Mouse (Mus musculus) erythroblast, embryonic 14.5 days (primary cell): ENCODE results near the gene Ccdc43. TPM values are rescaled to one million over a fixed set of nuclear protein-coding genes. Genes with fewer than 3 reads are reported as not detected.

ENCODE experiments used
- H3K27me3 ChIP-seq: 2 replicates; pipeline ENCODE4 v1.6.1; 2012; ENCODE audit warnings: inconsistent platforms; ENCODE audit not compliant: control insufficient read depth
- H3K36me3 ChIP-seq: 2 replicates; pipeline ENCODE4 v1.6.1; 2012; ENCODE audit warnings: mild to moderate bottlenecking, inconsistent platforms; ENCODE audit not compliant: control insufficient read depth
- H3K4me1 ChIP-seq: 2 replicates; pipeline ENCODE4 v1.6.1; 2012; ENCODE audit warnings: inconsistent platforms; ENCODE audit not compliant: control insufficient read depth
- H3K4me3 ChIP-seq: replicated peaks from 2 replicates; pipeline ENCODE3; 2012; ENCODE audit warnings: moderate library complexity, mild to moderate bottlenecking, inconsistent platforms
- H3K9me3 ChIP-seq: 2 replicates; pipeline ENCODE4 v1.6.1; 2012; ENCODE audit warnings: low read length, inconsistent platforms, mixed read lengths; ENCODE audit not compliant: control insufficient read depth
- GATA1 ChIP-seq: IDR thresholded peaks from 2 replicates; pipeline ENCODE4 v1.6.1; 2012; ENCODE audit warnings: low read length, inconsistent platforms, mixed read lengths
- TAL1 ChIP-seq: IDR thresholded peaks from 3 replicates; pipeline ENCODE4 v1.6.1; 2012; ENCODE audit warnings: low read length, inconsistent platforms, mixed read lengths
- polyA plus RNA-seq: library from polyadenylated mRNA; stranded (reverse); fragments of >175 nt; gene quantifications from 2 replicates; pipeline ENCODE4 v1.2.3, GENCODE M21; 2012

Gene Ccdc43
- polyA plus RNA-seq, 1 experiment: 0.35 TPM

DNA sequence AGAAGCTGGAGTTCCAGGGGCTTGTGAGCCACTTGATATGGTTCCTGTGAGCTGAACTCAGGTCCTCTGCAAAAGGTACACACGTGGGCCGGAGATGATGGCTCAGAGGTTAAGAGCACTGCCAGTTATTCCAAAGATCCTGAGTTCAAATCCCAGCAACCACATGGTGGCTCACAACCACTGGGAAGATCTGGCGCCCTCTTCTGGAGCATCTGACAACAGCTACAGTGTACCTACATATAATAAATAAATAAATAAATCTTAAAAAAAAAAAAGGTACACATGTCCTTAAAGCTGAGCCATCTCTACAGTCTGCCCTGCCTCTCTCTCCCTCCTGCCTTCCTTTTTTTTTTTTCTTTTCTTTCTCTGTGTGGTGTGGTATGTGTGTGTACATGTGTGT, 44.7 kb downstream of the Ccdc43 start:
- H3K4me3 ChIP-seq: no peak overlapping the region
- peaks cover 3% of the 10 kb centered on the region; the same call in 1 of the 2 replicates for H3K27me3 ChIP-seq
- TF ChIP-seq GATA1: no peak
- no peak for TF ChIP-seq TAL1
- no peaks in the 10 kb centered on the region for H3K4me1 ChIP-seq
- no peaks in the 10 kb centered on the region for H3K36me3 ChIP-seq
- H3K9me3 ChIP-seq: no peaks in the 10 kb centered on the region

DNA sequence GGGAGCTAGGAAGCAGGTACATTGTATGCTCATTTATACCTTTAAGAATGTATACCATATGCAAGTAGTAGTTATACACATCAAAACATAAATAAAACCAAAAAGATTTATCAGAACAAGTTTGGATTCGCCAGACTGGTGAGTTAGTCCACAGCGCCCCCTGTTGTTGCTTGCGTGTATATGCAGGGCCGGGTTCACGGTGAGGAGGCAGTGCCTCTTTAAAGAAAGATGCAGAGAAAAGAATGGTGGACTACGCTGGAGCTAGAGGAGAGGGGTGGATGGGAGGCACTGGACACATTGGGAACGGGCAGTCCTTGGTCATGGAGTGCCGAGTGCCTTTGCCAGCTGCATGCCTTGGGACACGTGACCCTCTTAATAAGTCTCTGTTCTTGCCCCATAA, 46.2 kb downstream of the Ccdc43 start:
- Histone ChIP-seq H3K4me1 (no peaks in the 10 kb centered on the region), H3K27me3 (peaks cover 4% of the 10 kb centered on the region; the same call in 1 of the 2 replicates), H3K9me3 (no peaks in the 10 kb centered on the region), H3K36me3 (no peaks in the 10 kb centered on the region), H3K4me3 (no peak overlapping the region)
- TF ChIP-seq GATA1 (no peak), TAL1 (no peak)

DNA sequence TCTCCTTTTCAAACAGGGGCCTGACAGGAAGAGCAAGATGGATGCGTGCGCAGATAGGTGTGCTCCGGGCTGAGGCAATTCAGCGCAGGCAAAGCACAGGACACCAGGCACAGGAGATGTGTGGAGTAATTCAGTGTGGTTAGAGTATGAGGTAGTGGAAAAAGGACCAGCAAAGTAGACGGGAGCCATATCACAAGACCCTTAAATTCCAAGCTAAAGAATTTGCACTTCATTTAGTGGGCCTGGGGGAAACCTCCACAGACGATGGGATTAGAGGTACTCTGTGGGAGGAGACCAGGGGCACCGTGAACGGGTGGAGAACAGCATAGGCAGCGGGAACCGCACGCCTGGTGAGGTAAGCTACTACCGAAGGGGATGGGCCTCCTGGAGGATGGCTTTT, 49.7 kb downstream of the Ccdc43 start:
- Histone ChIP-seq H3K27me3 (peaks cover 4% of the 10 kb centered on the region; the same call in 1 of the 2 replicates), H3K4me1 (no peaks in the 10 kb centered on the region), H3K4me3 (no peak overlapping the region), H3K36me3 (no peaks in the 10 kb centered on the region), H3K9me3 (no peaks in the 10 kb centered on the region)
- no peak for TF ChIP-seq TAL1
- TF ChIP-seq GATA1: no peak

DNA sequence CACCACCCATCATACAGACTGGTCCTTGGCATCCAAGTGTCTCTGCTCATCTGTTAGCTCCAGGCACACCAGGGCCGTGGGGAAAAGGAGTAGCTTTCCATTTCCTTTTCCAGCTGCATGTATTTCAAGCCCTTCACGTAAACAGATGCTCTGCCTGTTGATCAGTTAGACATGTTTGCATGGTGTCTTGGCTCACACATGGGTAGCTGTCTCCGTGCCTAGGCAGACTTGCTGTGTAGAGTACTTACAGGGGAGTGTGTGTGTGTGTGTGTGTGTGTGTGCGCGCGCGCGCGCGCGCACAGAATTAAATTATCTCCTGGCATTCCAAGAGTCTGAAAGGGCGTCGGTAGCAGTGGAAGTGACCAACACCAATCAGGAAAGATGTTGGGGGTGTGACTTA, 51.4 kb downstream of the Ccdc43 start:
- Histone ChIP-seq H3K36me3 (no peaks in the 10 kb centered on the region), H3K9me3 (no peaks in the 10 kb centered on the region), H3K27me3 (peaks cover 4% of the 10 kb centered on the region; the same call in 1 of the 2 replicates), H3K4me3 (no peak overlapping the region), H3K4me1 (no peaks in the 10 kb centered on the region)
- TF ChIP-seq GATA1: no peak
- TF ChIP-seq TAL1: no peak

DNA sequence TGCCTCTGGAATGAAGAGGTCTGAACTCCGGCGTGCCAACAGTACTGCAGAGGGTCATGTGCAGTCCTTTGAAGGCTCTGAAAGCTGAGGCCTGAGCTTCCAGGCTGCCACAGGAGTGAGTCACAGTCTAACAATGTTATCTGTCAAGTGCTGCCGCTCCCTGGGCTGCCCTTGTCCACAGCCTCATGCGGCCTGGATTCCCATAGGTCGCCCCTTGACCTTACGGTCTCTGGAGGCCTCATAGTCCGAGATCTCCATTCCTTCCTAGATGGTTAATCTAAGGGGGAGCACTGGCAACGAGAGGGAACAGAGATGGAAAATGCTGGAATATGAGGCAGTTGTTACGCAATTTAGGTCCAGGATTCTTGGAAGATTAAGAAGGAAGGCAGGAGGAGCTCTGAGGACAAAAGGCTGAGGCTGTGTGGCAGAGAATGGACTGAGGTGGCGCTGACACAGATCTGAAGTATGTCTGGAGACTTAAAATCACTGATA, 53.6 kb downstream of the Ccdc43 start:
- no peak overlapping the region for H3K4me3 ChIP-seq

DNA sequence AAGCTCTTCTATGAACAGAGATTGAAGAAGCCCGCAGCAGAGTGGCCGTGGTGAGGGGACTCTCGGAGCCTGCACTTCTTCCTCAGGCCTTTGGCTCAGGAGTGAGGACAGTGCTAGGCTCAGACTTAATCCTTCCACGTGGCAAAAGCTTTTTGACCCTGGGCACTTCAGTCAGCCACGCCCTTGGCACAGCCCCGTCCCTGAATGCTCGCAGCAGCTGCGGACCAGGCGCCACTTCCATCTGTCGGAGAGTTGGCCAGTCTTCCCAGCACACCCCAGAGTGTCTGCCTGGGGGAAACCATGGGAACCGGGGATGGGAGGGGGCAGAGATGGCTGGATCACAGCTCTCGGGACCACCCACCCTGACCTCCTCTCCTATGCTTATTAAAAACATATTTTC, 60.7 kb downstream of the Ccdc43 start:
- no peaks in the 10 kb centered on the region for H3K36me3 ChIP-seq
- no peak overlapping the region for H3K4me3 ChIP-seq
- TF ChIP-seq GATA1 (no peak), TAL1 (no peak)
- no peaks in the 10 kb centered on the region for H3K9me3 ChIP-seq
- peaks cover 15% of the 10 kb centered on the region for H3K27me3 ChIP-seq
- H3K4me1 ChIP-seq: no peaks in the 10 kb centered on the region; the same call in 1 of the 2 replicates

More for the DNA sequence above, 53.6 kb downstream of the Ccdc43 start:
- Histone ChIP-seq H3K36me3 (no peaks in the 10 kb centered on the region), H3K27me3 (peaks cover 2% of the 10 kb centered on the region; the same call in 1 of the 2 replicates), H3K9me3 (no peaks in the 10 kb centered on the region), H3K4me1 (no peaks in the 10 kb centered on the region)
- no peak for TF ChIP-seq TAL1
- no peak for TF ChIP-seq GATA1

Other genes starting within 250 kb of the Ccdc43 start
- gene Itga2b, start 227.7 kb downstream of the Ccdc43 start, polyA plus RNA-seq: 1.7 and 2.4 TPM in 2 replicates
- 1.1 and 1.4 TPM in 2 replicates for gene Gpatch8, start 141.4 kb downstream of the Ccdc43 start, polyA plus RNA-seq
- not detected in 2 replicates for gene Gm11627, start 118.3 kb downstream of the Ccdc43 start, polyA plus RNA-seq
- 0.03 TPM in 1 of 2 replicates, not detected in the other for gene Fzd2, start 93.4 kb downstream of the Ccdc43 start, polyA plus RNA-seq
- not detected in 2 replicates for gene Meioc, start 34.1 kb downstream of the Ccdc43 start, polyA plus RNA-seq
- 0.01 TPM in 1 of 2 replicates, not detected in the other for gene Adam11, start 63.7 kb upstream of the Ccdc43 start, polyA plus RNA-seq
- gene Gjc1, start 121.9 kb upstream of the Ccdc43 start, polyA plus RNA-seq: not detected in 2 replicates
- gene Higd1b, start 138.1 kb upstream of the Ccdc43 start, polyA plus RNA-seq: not detected in 2 replicates
- gene Eftud2, start 183.2 kb upstream of the Ccdc43 start, polyA plus RNA-seq: 19.5 and 23.9 TPM in 2 replicates
- gene Ccdc103, start 183.4 kb upstream of the Ccdc43 start, polyA plus RNA-seq: 0.26 and 0.36 TPM in 2 replicates
- gene Fam187a, start 187.4 kb upstream of the Ccdc43 start, polyA plus RNA-seq: not detected in 2 replicates
- gene Gfap, start 203.1 kb upstream of the Ccdc43 start, polyA plus RNA-seq: 3.6 TPM in 2 replicates
- gene Kif18b, start 227.3 kb upstream of the Ccdc43 start, polyA plus RNA-seq: 13.5 and 14.9 TPM in 2 replicates
- gene C1ql1, start 248.9 kb upstream of the Ccdc43 start, polyA plus RNA-seq: not detected in 2 replicates